Mouse (Mus musculus) brain, embryonic 18.5 days (tissue): ENCODE data around the gene Polr2g.

Experiments used
- DNase-seq: peaks from one replicate; pipeline ENCODE4 v3.0.0-alpha.2; 2012; ENCODE audit warnings: low read depth, low spot score

Polr2g gene

DNA sequence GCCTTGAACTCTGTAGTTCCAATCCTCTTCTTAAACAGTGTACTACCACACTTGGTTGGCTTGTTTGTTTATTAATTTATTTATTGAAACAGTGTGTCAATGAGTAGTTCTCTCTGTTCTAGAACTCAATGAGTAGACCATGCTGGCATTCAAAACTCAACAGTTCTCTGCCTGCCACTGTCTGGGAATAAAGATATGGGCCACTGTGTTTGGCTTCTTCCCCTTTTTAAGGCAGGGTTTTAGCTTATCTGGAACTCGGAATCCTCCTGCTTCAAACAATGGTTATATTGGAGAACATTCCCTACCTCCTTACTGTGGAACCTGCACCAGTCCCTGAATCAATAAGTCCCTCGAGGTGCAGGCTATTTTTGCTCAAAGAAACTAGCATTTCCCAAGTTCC lies 39.5 kb downstream of the Polr2g start:
- DNase-seq, result no peak

DNA sequence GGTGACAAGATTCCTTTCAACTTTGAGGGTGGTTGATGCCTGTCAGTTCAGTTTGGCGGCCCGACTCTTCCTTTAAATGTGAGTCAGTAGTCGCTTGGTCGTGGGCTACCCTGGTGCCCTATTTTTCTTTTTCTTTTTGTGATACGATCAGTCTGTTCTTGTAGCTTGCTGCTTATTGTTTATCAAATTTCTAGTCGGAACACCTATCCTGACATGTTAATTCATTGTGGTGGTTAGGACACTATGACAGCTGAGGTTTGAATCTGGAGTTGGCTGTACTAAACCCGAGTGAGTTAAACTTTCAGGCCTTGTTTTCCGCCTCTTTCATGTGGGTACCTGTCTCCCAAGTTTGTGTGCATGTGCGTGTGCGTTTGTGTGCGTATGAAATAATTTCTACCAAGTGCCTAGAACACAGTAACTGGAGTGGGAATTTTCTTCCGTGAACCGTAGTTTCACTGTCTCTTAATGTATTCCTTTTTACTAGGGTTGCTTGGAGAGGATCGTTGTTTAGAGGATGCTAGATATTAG lies 40.8 kb downstream of the Polr2g start:
- no peak for DNase-seq

DNA sequence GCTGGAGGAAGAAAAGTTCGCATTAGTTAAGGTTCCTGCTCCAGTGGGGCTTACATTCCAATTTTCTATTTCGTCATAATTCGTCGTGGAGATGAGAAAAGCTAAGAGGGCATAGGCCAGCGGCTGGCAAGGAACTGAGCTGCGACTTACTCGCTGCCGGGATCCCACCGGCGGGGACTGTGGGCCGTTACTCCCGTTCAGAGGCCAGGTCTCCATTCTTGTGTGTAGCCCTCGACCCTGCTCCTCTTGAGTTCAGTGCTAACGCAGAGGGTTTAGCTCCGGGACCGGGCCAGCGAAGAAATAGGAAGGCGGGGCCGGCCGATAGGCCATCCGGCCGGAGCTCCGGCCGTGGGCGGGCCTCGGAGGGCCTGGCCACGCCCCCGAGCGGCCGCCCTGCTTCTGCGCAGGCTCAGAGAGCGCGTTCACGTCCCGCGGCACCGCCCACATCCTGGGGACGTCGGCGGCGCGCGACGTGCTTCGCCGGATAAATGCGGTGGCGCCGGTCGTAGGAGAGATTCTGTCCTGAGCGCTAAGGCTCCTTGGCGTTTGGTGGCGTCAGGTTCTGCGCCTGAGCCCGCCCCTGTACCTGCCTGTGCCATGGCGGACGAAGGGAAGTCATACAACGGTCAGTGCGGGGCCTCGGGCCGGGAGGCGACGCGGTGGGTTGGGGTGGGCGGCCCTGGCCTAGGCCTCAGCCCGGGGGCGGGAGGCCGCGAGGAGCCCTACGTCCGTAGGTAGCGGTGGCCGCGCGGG lies 41.6 kb downstream of the Polr2g start, which contains the start of gene Nxf1:
Nxf1 (plus strand) TSS at position 439 of the 753 bp plus-strand sequence.
- peak; percentile 84 for DNase-seq

DNA sequence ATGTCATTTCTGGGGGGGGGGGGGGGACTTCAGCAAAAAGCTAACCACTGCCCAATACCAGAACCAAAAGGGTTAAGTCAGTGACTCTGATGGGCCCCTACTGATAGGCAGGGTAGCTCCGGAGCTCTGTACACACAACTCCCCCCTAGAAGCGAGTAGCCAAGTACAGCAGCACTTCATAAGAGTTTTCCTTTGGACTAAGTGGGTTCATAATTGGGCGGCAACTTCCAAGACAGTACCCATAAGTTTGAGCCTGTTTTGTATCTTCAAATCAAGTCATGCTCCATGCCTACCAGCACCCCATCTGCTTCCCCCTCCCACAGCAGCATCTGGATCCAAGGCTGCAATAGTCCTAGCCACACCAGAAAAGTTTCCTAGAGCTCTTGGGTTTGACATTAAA lies 42.7 kb downstream of the Polr2g start:
- no peak for DNase-seq

DNA sequence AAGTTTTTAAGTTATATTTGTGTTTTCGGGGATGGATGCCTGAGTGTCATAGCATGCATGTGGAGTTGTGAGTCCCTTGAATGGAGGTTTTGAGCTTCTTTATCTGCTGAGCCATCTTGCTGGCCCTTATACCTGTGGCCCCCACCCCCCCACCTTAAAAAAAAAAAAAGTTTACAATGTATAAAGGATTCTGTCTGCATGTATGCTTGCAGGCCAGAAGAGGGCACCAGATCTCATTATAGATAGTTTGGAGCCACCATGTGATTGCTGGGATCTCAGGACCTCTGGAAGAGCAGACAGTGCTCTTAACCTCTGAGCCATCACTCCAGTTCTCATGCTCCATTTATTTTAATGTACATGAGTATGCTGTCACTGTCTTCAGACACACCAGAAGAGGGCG lies 51.0 kb downstream of the Polr2g start:
- no peak for DNase-seq

DNA sequence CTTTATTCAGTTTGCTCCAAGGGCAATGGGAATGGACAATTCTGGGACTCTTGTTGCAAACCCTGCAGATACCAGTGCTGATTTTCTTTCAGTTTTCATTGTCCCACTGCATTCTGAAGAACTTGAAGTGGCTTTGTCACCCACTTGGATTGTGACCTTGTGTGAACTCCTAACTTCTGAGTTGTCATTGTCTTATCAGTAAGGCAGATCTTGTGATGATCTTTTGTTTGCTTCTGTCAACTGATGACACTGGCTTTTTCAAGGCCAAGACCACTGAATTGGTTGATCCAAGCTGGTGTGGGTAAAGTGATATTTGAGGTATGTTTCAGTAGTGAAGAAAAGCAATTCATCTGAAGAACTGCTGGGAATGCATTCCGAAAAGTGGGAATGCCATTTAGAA lies 53.0 kb downstream of the Polr2g start:
- DNase-seq, result no peak
